Comparison of ENCODE assay signal across 24 mouse cellular contexts in genomic region chr6:147803893-147804292, GRCm38 (mm10).
A peak's percentile ranks its signal among the peaks of the same experiment; 100 is the strongest.
DNase-seq lines count a peak whose midpoint lies in the region; ATAC-seq lines count a peak whose summit lies in the region.
"Had no signal": no experiment of that assay in that cellular context is flagged by ENCODE, and none has a peak within 500 bp of the region (broad histone marks: within the 10 kb centered on the region; RNA-seq: fewer than 3 reads in every experiment).

No protein-coding gene starts in this region.

- intact Hi-C loops in heart, postnatal 14 days (cut with DNase I): no loop called here

- no peak overlapping the region for H3K4me2 ChIP-seq in lung, embryonic 15.5 days
- H3K4me2 ChIP-seq: embryonic facial prominence, embryonic 12.5 days; forebrain, embryonic 13.5 days; forebrain, embryonic 15.5 days had no signal

- no peaks in the 10 kb centered on the region for H3K9me3 ChIP-seq in lung, embryonic 15.5 days
- H3K9me3 ChIP-seq: embryonic facial prominence, embryonic 10.5 days; embryonic facial prominence, embryonic 12.5 days; forebrain, embryonic 13.5 days; forebrain, embryonic 15.5 days; G1E had no signal

- H3K27ac ChIP-seq in lung, embryonic 15.5 days: no peak overlapping the region
- H3K27ac ChIP-seq: embryonic facial prominence, embryonic 10.5 days; embryonic facial prominence, embryonic 12.5 days; forebrain, embryonic 13.5 days; forebrain, embryonic 15.5 days had no signal

- peak; percentile 12 for DNase-seq in heart, adult 11 months
- DNase-seq in heart, postnatal 14 days: no peak
- no peak for DNase-seq in lung, postnatal 36 days
- DNase-seq in lung, postnatal 10 days: peak; percentile 13
- no peak for DNase-seq in lung, postnatal 14 days
- DNase-seq: adrenal gland, adult 8-10 months; adrenal gland, postnatal 14 days; adrenal gland, postnatal 36 days; B cell, adult 2 months; cerebellum, adult 11-12 months; cerebellum, adult 2 months; cerebellum, adult 9-10 months; cerebellum, postnatal 10 days; cerebellum, postnatal 25 days had no signal

- no peak overlapping the region for H3K9ac ChIP-seq in lung, embryonic 15.5 days
- H3K9ac ChIP-seq: embryonic facial prominence, embryonic 12.5 days; forebrain, embryonic 13.5 days; forebrain, embryonic 15.5 days had no signal

- H3K36me3 ChIP-seq in lung, embryonic 15.5 days: no peaks in the 10 kb centered on the region
- H3K36me3 ChIP-seq: embryonic facial prominence, embryonic 10.5 days; embryonic facial prominence, embryonic 12.5 days; forebrain, embryonic 15.5 days; G1E had no signal

- H3K4me1 ChIP-seq in lung, embryonic 15.5 days: no peaks in the 10 kb centered on the region
- H3K4me1 ChIP-seq: embryonic facial prominence, embryonic 10.5 days; embryonic facial prominence, embryonic 12.5 days; forebrain, embryonic 13.5 days; forebrain, embryonic 15.5 days had no signal

- ATAC-seq in lung, embryonic 15.5 days (ENCODE audit: borderline replicate concordance, extremely low read depth, low FRiP score, low TSS enrichment): peak; percentile 42; the same call in 1 of the 2 replicates
- ATAC-seq: activated CD4-positive, CD25-positive, alpha-beta regulatory T cell, adult 4 months; CD4-positive, CD25-positive, alpha-beta regulatory T cell, adult 4 months; forebrain, embryonic 13.5 days; forebrain, embryonic 15.5 days; Patski had no signal

- WGBS in lung, embryonic 15.5 days: 64% methylated on average over 2 of the region's 2 CpGs

- H3K4me3 ChIP-seq in lung, embryonic 15.5 days: no peak overlapping the region
- H3K4me3 ChIP-seq: embryonic facial prominence, embryonic 10.5 days; embryonic facial prominence, embryonic 12.5 days; forebrain, embryonic 13.5 days; forebrain, embryonic 15.5 days had no signal

- H3K27me3 ChIP-seq in lung, embryonic 15.5 days: no peaks in the 10 kb centered on the region
- H3K27me3 ChIP-seq: CH12.LX; embryonic facial prominence, embryonic 12.5 days; forebrain, embryonic 13.5 days; forebrain, embryonic 15.5 days had no signal

Comparison
In these comparisons a context has a peak if more than half of its experiments do, and no peak if none do; other contexts are left out.
1. DNase-seq: peak in heart, adult 11 months (single experiment) and lung, postnatal 10 days (single experiment); none in heart, postnatal 14 days (0 of 2), lung, postnatal 36 days (single experiment) and lung, postnatal 14 days (single experiment).